Mouse (Mus musculus): ENCODE measurements around the gene Arsa. TPM values are rescaled to one million over a fixed set of nuclear protein-coding genes. Genes with fewer than 3 reads are reported as not detected.

Gene Arsa
- total RNA-seq, 2 experiments from 2014 or later = 31.5 to 32.8 TPM

DNA sequence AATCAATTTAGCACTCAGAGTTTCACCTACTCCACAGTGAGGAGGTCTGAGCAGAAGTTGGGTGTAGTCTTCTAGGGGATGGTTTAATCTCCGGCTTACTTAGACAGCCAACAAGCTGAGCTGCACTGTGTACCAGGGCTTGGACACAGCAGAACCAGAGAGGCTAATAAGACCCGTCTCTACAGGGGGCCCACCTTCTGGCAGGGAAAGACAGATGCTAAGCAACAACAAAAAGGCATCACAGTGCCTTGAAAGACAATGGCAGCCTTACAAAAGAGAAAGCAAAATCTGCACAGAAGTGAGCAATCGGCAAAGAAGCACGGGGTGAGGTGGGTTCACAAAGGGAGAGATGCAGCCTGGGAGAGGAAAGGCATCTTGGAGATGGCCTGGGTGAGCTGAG is 18.9 kb upstream of the Arsa start:
- intact Hi-C loops (cut with DNase I) = no loop called here
- peak; percentile 42 for DNase-seq

- intact Hi-C loops (cut with DNase I) = no loop called here
- no peak for DNase-seq
Observed at GRCm38 (mm10) chr15:89494970-89495369, 17.7 kb upstream of the Arsa start.

- intact Hi-C loops (cut with DNase I) = no loop called here
- no peak for DNase-seq
Observed at GRCm38 (mm10) chr15:89488611-89489117, 11.4 kb upstream of the Arsa start.

DNA sequence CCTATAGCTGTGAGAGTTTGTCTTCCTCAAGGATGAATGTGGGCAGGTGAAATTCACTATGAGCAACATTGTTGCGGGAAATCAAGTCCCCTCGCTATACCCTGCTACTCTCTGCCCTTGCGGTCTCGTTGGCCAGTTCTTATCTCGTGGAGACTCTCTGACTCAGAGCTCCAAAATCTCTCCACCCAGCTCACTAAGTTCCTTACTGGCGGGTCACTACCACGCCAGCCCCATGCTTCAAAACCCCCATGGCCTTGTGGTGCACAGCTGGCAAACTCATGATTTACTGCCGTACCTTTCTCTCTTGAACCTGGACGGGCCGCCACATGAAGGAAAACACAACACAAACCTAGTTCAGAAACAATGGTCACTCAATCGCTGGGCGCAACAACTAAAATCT is 11.0 kb upstream of the Arsa start:
- no peak for DNase-seq
- intact Hi-C loops (cut with DNase I) = no loop called here

- DNase-seq = no peak
- intact Hi-C loops (cut with DNase I) = no loop called here
Observed at GRCm38 (mm10) chr15:89480584-89480983, 3.4 kb upstream of the Arsa start.

- DNase-seq = no peak
- intact Hi-C loops (cut with DNase I) = no loop called here
Observed at GRCm38 (mm10) chr15:89478622-89479021, 1.4 kb upstream of the Arsa start.

- no peak for DNase-seq
- intact Hi-C loops (cut with DNase I) = no loop called here
Observed at GRCm38 (mm10) chr15:89477806-89478205, 581 bp upstream of the Arsa start.

- intact Hi-C loops (cut with DNase I) = no loop called here
- DNase-seq = no peak
Observed at GRCm38 (mm10) chr15:89476475-89476815, 780 bp downstream of the Arsa start.

DNA sequence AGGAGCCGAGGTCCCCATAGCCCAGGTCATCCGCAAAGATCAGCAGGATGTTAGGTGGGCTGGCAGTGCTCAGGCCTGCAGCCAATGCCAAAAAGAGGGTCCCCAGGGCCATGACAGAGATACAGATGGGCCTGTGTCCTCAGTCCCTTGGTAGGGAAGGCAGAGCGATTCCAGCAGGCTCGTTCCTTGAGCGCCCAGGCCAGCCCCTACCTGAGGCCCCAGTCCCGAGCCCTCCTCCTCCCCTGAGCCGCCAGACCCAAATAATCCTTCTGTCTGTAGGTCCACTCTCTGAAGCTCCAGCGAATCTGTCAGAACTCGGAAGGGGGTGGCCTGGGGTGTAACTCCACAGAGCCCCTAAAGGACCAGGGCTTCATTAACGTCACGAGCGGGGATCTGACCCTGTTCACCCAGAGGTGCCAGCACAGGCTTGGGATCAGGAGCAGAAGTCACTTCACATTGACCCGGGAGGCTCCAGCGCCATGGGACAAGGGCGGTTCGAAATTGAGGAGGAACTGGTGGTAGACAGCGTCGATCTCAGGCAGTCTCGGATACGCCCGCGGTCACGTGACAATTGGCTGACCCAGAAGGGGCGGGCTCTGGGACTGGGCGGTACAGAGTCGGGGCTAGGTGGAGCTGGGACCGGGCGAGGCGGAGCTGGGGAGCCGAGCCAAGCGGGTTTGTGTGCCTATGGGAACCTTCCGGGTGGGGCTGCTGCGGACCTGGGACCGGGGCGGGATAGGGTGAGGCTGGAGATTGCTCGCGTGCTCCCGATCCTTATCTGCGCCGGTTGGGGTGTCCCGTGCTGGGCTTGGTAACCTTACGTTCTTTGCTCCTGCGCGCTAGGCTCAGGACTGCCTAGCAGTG is 1.4 kb downstream of the Arsa start:
- peak; percentile 93 for DNase-seq
- intact Hi-C loops (cut with DNase I) = no loop called here

- intact Hi-C loops (cut with DNase I) = no loop called here
- DNase-seq = no peak
Observed at GRCm38 (mm10) chr15:89475293-89475600, 2.0 kb downstream of the Arsa start.

- intact Hi-C loops (cut with DNase I) = no loop called here
- no peak for DNase-seq
Observed at GRCm38 (mm10) chr15:89474596-89475292, 2.5 kb downstream of the Arsa start.

DNA sequence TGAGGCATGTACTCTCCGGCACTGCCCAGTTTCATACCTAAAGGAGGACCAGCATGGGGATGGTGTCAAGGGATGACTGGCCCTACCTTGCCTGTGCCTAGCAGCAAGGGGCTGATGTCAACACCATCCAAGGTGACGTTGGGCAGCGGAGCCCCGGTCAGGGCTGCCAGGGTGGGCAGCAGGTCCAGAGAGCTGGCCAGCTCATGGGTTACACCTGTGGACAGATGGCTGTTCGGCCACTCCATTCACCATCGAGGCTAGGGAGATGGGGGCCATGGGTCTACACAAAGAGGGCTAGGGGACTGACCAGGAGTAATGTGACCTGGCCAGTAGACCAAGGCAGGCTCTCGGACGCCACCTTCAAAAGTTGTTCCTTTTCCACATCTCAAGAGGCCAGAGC is 3.3 kb downstream of the Arsa start:
- DNase-seq = no peak
- intact Hi-C loops (cut with DNase I) = no loop called here

DNA sequence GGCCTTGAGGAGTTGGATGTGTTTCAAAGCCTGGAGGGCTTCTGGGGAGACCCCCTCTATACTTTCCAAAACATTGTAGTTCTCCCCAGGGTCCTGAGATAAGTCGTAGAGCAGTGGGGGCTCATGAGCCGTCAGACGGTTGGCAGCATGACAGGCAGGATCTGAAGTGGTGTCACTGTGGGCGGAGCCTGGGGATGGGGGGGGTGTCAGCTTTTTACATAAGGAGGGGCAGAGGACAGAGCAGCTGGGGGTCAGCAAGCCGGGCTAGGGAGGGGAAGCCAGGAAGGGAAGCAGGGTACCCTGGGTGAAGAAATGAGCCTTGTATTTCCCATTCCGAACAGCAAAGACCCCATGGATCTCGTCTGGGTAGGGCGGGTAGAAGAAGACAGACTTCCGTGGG is 3.9 kb downstream of the Arsa start:
- no peak for DNase-seq
- intact Hi-C loops (cut with DNase I) = no loop called here

DNA sequence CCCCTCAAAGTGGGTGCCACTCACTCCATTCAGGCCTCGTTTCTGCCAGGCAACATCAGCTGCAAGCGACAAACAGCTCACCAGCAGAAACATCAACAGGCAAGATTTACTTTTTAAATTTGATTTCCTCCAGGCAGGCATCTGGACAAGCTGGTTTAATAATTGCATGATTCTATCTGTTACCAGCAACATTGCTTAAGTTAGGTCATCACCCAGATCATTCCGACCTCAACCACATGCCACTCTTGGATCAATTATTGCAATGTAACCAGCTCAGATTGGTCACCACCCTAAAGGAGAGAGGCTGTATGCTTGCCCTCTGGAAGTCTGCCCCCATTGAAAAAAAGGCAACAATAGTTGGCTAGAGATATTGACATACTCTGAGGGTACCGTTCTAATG is 5.7 kb downstream of the Arsa start:
- intact Hi-C loops (cut with DNase I) = no loop called here
- DNase-seq = no peak

- DNase-seq = no peak
- intact Hi-C loops (cut with DNase I) = no loop called here
Observed at GRCm38 (mm10) chr15:89468577-89468976, 8.6 kb downstream of the Arsa start.

- intact Hi-C loops (cut with DNase I) = no loop called here
- DNase-seq = peak; percentile 49
Observed at GRCm38 (mm10) chr15:89465052-89465451, 12.2 kb downstream of the Arsa start.

DNA sequence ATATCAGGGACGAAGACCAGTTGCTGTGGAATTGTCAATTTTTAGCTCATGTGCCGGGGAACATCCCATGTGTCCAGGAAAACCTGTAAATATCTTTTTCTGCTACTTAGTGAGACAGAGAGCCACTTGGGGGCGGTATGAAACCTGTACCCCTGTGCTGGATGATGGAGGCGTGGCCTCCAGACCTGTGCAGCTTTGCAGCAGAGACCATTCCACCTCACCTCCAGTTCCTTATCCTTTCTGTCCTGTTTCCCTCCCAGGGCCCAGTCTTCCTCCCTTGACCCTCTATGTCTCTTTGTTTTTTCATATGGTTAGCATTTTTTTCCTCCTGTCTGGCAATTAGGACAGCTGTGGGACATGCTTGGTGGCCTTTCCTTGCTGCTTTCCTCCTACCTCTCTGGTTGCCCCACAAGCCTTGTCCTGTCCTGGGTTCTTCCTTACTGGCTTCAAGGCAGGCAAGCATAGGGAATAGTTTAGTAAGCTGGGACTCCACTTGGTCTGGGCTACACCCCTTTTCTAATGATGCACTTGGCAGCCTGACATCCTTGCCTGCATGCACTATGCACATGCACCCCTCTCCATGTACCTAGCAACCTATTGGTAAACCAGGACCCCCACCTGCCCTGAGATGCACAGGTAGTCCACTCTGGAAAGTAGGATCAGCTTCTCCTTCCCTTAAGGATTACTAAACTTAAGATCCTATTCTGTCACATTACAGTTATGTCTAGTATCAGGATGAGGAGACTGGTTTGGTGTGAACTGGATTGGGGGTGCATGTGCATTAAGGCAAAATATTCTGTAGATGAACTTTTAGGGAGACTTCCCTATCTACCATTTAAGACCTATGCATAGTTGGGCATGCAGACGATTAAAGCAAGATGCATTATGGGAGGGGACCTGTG is 13.6 kb downstream of the Arsa start:
- no peak for DNase-seq
- intact Hi-C loops (cut with DNase I) = no loop called here

DNA sequence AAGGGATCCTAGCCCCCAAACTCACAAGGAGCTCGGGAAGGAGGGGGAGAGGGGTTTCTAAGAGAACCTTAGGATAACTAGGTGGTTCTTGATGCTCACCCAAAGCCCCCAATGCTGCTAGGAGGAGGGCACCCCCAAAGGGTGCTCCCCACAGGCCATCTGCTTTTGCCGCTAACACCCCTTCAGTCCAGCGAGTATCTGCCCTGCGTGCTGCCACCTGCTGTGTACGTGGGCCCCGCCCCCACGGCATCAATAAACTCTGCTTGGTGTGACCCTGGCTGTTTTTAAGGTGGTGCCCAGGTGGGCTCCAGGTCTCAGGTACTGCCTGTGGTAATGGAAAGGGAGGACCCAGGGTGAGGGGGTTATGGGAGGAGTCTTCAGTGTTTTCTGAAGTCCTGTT is 15.0 kb downstream of the Arsa start:
- intact Hi-C loops (cut with DNase I) = no loop called here
- no peak for DNase-seq

DNA sequence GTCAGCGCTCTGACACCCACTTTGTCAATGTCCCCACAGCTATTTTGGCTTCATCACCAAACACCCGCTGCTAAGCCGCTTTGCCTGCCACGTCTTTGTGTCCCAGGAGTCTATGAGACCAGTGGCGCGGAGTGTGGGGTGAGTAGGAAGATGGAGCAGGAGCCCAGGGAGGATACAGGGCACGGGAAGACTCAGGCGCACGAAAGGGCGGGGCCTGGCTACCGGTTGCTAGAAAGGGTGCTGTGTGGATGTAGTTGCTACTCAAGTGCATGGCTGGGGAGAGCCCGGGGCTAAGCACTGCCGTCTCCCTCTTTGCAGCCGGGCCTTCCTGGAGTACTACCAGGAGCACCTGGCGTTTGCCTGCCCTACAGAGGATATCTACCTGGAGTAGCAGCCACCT is 15.9 kb downstream of the Arsa start:
- DNase-seq = no peak
- intact Hi-C loops (cut with DNase I) = no loop called here

GRCm38 (mm10) chr15:89460298-89460697 is 16.9 kb downstream of the Arsa start:
- intact Hi-C loops (cut with DNase I) = no loop called here
- no peak for DNase-seq

DNA sequence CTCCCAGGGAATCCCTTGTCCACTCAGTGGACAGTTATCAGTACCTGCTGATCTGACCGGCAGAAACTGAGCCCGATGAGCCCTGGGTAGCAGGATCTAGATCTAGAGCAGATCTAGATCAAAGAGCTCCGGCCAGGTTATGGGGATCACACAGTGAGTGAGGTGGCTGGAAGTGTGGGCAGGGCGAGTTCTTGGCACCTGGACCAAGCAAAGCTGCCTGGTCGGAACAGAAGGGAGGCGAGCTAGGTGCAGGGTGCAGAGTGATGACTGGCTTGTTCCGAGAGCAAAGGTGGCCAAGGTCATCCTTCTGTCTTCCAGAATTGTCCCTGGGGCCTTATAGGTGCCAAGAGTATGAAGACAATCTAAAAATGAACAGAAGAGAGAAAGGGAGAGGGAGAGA is 17.4 kb downstream of the Arsa start:
- intact Hi-C loops (cut with DNase I) = no loop called here
- no peak for DNase-seq
